Mouse (Mus musculus): ENCODE data around the gene Zer1.
"Not testable (repeated sequence)": the region's sequence is repeated elsewhere in the genome, so short reads cannot be mapped to it uniquely, and the experiment has no call there.

Zer1 gene

DNA sequence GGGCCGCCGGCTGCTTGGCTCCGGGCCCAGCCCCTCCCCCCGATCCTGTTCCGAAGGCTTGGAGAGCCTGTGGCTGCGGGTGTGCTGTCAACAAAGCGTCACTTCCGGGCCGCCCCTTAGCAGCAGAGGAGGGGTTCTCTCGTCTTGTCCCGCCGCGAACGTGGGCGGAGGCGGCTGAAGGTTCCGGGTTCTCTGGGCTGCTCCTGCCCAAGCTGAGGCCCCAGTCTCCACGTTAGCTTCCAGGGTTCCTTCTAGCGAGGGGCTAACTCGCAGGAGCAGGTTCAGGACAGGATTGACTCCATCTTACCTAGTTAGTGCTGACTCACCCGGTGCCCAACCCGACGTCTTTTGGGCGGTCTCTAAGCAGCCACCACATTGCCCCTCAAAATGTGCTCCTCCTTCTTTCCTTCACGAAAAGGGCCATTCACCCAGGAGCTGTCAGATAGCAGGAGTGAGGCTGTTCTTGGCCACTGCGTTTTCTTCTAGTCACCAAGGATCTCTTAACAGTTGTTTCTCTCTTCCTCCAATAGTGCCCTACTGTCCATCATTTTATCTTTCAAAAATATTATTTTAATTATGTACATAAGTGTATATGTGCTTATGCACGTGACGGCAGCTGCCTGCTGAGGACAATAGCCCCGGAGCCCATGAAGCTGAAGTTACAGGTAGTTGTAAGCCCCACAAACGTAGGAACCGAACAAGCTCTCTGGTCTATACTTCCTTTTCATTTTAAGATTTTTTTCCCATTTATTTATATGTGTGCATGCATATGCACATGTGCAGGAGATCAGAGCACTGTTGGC lies at the start of gene Zer1:
Zer1 (minus strand) TSS at position 114 of the 803 bp plus-strand sequence.
- DNase-seq (ENCODE audit: extremely low read depth, insufficient read length, low spot score): peak; percentile 94

GRCm38 (mm10) chr2:30173541-30174240 lies 49.3 kb upstream of the Zer1 start:
- DNase-seq (ENCODE audit: extremely low read depth, insufficient read length, low spot score): no peak

- no peak for DNase-seq (ENCODE audit: extremely low read depth, insufficient read length, low spot score)
Measured at GRCm38 (mm10) chr2:30171997-30172382, 47.6 kb upstream of the Zer1 start.

DNA sequence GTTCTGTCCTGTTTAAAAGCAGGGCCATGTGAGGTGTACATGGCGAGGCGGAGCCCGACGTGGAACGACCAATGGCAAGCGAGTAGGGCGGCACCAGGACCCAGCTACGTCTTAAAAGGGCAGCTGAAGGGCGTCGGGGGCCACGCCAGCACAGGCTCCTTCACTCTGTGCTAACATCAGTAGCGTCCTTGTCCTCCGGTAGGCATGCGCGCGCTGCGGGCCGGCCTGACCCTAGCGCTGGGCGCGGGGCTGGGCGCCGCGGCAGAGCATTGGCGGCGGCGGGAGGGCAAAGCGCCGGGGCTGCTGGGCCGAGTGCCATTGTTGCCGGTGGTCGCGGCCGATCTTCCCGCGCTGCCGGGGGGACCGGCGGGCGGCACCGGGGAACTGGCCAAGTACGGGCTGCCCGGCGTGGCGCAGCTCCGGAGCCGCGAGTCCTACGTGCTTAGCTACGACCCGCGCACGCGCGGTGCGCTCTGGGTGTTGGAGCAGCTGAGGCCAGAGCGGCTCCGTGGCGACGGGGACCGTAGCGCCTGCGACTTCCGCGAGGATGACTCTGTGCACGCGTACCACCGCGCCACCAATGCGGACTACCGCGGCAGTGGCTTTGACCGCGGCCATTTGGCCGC lies 47.1 kb upstream of the Zer1 start, which contains the start of gene Endog:
Endog (plus strand) TSS at position 123 of the 626 bp plus-strand sequence.
- DNase-seq (ENCODE audit: extremely low read depth, insufficient read length, low spot score): peak; percentile 75

DNA sequence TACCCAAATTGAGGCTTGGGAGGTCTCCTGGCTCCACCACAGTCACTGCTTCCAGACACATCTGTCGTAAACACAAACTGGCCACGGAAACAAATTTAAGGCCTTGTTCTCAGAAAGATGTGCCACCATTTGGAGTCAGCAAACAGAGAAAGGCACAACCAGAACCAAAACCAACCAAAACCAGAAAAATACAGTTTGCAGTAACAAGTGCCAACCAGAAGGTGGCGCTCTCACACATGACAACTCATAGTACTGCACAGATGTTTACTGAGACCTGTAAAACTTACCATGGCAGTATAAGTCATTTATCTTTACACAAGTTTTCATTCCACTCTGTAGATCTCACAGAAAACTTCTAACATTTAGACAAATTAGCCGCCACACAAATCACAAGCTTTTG lies 42.3 kb upstream of the Zer1 start:
- DNase-seq (ENCODE audit: extremely low read depth, insufficient read length, low spot score): no peak

- DNase-seq (ENCODE audit: extremely low read depth, insufficient read length, low spot score): no peak
Measured at GRCm38 (mm10) chr2:30164340-30164932, 40.1 kb upstream of the Zer1 start.

DNA sequence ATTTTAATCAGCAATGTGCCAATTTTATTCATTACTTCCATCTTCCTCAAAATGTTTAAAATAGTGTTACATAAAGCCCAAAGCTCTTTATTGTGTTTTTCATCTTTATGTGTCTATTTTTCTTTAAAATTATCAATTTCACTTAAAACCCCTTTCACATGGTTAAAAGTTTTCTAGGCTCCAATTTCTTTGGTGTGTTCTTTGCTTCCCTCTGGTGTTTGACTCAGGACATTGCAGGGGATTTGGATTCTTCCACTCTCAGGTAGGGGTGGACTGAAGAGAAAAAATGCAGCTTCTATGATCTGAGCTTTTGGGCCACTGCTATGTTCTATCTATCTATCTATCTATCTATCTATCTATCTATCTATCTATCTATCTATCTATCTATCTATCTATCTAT lies 37.4 kb upstream of the Zer1 start:
- no peak for DNase-seq (ENCODE audit: extremely low read depth, insufficient read length, low spot score)

DNA sequence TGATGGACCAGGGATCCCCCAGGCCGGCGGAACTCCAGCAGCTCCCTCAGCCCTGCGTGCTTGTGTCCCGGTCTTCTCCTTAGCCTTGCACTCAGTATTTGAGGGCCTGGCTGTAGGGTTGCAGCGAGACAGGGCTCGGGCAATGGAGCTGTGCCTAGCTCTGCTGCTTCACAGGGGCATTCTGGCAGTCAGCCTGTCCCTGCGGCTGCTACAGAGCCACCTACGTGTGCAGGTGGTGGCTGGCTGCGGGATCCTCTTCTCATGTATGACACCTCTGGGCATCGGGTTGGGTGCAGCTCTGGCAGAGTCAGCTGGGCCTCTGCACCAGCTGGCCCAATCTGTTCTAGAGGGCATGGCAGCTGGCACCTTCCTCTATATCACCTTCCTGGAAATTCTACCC lies 35.5 kb upstream of the Zer1 start:
- not testable (repeated sequence) for DNase-seq (ENCODE audit: extremely low read depth, insufficient read length, low spot score)

DNA sequence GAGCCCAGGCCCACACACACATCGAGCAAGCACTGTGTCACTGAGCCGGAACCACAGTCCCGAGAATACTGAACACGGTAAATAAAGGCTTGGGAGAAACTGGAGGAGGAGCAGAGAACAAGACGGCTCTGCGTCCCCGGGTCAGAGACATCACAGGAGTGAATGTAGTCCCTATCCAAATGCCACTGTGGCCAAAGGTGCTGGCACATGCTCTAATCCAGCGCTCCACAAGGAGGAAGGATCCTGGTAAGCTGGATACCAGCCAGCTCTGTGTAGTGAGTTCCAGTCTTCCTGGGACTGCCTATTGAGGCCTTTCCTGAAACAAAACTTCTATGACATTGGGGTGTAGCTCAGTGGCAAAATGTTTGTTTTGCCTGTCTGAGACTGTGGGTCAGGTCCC lies 28.2 kb upstream of the Zer1 start:
- no peak for DNase-seq (ENCODE audit: extremely low read depth, insufficient read length, low spot score)

GRCm38 (mm10) chr2:30151840-30152239 lies 27.5 kb upstream of the Zer1 start:
- DNase-seq (ENCODE audit: extremely low read depth, insufficient read length, low spot score): no peak

DNA sequence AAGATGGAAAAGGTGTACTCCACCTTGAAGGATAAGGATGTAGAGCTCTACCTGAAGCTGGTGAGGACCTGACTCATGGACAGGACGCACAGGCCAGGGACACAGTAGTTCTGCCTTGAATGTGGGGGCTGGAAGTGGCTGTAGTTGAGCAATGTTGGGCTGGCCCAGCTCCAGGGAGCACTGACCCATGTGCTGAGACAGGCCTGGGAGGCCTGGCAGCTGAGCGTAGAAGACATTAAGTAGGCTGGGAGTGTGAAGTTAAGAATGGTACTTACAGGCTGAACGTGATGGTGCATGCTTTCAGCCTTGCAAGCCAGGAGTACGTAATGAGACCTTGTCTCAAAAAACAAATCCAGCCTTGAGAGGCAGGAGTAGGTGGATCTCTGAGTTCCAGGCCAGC lies 23.1 kb upstream of the Zer1 start:
- no peak for DNase-seq (ENCODE audit: extremely low read depth, insufficient read length, low spot score)

GRCm38 (mm10) chr2:30144436-30144835 lies 20.1 kb upstream of the Zer1 start:
- no peak for DNase-seq (ENCODE audit: extremely low read depth, insufficient read length, low spot score)

DNA sequence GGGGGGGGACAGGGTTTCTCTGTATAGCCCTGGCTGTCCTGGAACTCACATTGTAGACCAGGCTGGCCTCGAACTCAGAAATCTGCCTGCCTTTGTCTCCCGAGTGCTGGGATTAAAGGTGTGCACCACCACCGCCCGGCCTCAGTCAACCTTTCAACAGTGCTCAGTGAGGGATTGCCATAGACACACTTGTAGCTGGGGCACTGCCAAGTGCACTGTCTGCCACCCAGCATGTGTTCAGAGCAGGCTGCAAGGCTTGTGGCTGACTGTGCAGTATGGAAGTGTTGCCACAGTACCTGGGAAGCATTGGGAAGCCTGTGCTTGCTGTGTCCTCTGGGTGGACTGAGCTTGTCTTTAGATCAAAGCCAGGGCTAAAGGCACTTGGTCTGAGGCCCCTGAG lies 15.6 kb upstream of the Zer1 start:
- not testable (repeated sequence) for DNase-seq (ENCODE audit: extremely low read depth, insufficient read length, low spot score)

DNA sequence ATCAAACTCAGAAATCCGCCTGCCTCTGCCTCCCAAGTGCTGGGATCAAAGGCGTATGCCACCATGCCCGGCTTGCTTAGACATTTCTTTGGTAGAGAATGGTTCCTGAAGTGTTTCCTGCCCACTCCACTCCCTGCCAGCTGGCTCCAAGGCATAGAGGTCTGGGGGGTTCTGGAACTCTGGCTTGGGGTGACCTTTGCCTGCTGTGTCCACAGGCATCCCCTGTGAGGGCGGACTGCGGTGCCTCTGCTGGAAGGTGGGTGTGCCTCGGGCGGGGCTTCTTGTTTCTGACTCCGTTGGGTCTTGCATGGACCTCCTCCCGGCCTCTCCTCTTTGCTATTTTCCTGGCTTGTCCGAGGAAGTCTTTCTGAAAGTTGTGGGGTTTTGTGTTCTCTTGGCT lies 12.1 kb upstream of the Zer1 start:
- DNase-seq (ENCODE audit: extremely low read depth, insufficient read length, low spot score): no peak

DNA sequence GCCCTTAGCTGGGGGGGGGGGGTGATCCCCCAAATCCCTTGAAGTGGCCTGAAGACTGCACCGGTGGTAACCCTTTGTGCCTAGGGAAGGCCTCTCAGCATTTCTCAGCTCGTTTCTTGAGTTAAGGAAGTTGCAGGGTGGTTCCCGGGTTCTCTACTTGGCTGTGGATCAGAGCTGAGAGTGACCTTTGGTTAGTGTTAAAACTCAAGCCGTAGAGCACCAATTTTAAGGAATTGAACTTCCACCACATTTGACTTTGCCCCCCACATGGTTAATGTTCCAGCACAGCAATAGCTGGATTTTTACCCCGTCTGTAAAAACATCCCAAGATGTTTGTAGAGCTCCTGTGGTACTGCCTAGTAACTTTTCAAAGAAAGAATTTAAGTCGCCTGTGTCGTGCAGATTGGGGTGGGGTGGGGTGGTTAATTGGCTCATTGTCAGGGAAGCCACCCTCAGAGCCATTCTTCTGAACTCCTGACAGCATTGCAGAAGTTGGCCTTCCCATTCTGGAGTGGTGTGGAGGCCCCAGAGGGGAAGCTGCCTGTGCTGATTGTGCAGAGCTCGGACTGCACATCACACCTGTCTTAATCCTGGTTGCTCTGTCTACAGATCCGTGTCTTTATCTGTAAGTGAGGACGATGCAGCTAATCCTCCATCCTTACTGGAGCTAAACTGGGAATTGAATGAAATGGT lies 10.7 kb upstream of the Zer1 start:
- no peak for DNase-seq (ENCODE audit: extremely low read depth, insufficient read length, low spot score)

- DNase-seq (ENCODE audit: extremely low read depth, insufficient read length, low spot score): no peak
Measured at GRCm38 (mm10) chr2:30134378-30134711, 10.0 kb upstream of the Zer1 start.

DNA sequence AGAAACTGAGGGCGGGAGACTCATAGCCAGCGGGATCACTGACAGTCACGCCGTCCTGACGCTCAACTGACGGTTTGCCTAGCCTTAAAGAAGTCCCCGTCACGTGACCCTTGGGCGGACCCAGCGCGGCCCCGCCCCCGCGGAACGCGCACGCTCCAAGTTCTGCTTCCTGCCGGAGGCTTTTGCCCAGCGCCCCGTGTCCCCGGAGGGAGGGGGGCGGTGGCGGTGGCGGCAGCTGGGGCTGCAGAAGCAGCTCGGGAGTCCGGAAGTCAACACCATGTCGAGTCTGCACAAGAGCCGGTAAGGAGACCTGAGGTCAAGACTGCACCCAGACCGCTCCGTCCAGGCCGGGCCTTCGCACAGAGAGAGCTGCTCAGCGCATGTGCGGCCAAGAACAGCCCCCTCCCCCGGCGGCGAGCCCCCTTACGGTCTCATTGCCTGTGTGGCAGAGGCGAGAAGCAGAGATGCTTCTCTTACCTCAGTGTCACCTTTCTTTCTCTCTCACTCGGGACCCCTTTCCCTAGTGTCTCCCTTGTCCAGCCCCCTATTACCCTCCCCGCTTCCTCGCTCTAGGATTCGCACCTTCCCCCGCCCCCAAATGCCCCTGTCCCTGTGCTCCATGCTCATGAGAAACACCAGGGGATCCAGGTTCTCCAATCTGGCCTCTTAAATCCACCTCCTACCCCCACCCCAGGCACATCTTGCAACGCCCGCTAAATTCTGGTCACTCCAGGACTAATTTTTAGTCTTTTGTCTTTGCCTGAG lies 9.4 kb upstream of the Zer1 start, which contains the start of gene Tbc1d13:
Tbc1d13 (plus strand) TSS at position 134 of the 765 bp plus-strand sequence.
- DNase-seq (ENCODE audit: extremely low read depth, insufficient read length, low spot score): peak; percentile 99

DNA sequence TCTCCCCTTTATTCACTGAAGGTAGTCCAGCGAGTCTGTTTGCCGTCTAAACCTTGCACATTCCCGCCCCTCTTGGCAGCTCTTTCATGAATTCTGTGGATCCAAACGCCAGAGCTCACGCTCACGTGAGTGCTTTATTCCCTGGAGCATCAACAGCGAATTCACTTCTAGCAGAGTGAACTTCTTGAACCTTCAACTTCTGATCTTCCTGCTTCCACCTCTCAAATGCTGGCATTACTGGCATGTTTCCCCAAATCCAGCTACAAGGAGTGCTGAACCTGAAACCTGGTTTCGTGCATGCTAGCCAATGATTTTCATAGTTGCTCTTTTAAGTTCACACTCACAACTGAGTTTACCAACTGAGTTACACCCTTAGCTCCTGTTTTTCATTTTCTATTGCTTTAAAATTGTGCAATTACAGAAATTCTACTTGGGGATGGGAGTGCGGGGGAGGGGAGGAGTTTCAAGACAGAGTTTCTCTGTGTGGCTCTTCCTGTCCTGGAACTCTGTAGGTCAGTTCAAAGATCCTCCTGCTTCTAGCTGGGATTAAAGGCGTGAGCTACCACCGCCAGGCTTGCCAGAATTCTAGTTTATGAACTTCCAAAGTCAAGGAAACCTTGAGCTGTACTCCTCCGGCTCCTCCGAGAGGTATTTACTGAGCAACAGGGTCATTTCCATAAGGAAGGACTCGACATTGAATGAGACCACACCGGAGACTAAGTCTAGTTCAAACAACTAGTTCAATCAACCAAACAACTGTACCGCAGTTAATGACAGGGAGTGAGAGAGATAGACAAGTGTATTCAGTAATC lies 8.6 kb upstream of the Zer1 start:
- peak; percentile 18 for DNase-seq (ENCODE audit: extremely low read depth, insufficient read length, low spot score)

DNA sequence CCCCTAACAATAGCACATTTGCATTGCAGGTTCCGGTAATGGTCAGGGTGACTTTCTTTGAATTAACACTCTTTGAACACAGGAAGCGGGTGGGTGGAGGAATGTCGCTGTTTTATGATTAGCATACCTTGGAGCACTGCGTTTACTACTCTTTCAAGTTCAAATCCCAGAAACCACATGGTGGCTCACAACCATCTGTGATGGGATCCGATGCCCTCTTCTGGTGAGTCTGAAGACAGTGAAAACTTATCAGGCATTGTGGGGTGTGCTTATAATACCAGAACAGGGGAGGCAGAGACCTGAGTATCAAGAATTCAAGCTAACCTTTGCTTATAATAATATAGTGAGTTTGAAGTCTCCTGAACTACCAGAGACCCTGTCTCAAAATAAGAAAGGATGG lies 6.9 kb upstream of the Zer1 start:
- DNase-seq (ENCODE audit: extremely low read depth, insufficient read length, low spot score): not testable (repeated sequence)
